ENCODE assay signal across 25 mouse cellular contexts in genomic region chr5:115862439-115862838, GRCm38 (mm10).
"Had no signal": no experiment of that assay in that cellular context is flagged by ENCODE, and none has a peak within 500 bp of the region (broad histone marks: within the 10 kb centered on the region; RNA-seq: fewer than 3 reads in every experiment).

No protein-coding gene starts in this region.

- H3K9ac ChIP-seq: forebrain, embryonic 15.5 days; forebrain, postnatal 0 days; heart, embryonic 13.5 days; heart, embryonic 15.5 days; hindbrain, embryonic 13.5 days; kidney, embryonic 15.5 days; limb, embryonic 12.5 days had no signal

- H3K4me2 ChIP-seq: forebrain, embryonic 15.5 days; heart, embryonic 11.5 days; heart, embryonic 13.5 days; heart, embryonic 15.5 days; hindbrain, embryonic 13.5 days; kidney, embryonic 15.5 days; limb, embryonic 12.5 days had no signal

- H3K27me3 ChIP-seq: forebrain, embryonic 15.5 days; heart, embryonic 13.5 days; heart, embryonic 15.5 days; hindbrain, embryonic 13.5 days; kidney, embryonic 15.5 days; limb, embryonic 12.5 days had no signal

- H3K27ac ChIP-seq: forebrain, embryonic 15.5 days; heart, adult 2 months; heart, embryonic 13.5 days; heart, embryonic 15.5 days; hindbrain, embryonic 13.5 days; kidney, embryonic 15.5 days; kidney, postnatal 0 days; left cerebral cortex, adult 2 months; limb, embryonic 10.5 days; limb, embryonic 12.5 days had no signal

- H3K36me3 ChIP-seq: hindbrain, embryonic 13.5 days had no signal

- ATAC-seq: forebrain, embryonic 15.5 days; forebrain, postnatal 0 days; intestine, embryonic 16.5 days had no signal

- H3K4me3 ChIP-seq: forebrain, embryonic 15.5 days; heart, adult 2 months; heart, embryonic 13.5 days; heart, embryonic 15.5 days; hindbrain, embryonic 13.5 days; kidney, embryonic 15.5 days; left cerebral cortex, adult 2 months; limb, embryonic 10.5 days; limb, embryonic 12.5 days had no signal

- H3K9me3 ChIP-seq: forebrain, embryonic 15.5 days; heart, embryonic 13.5 days; heart, embryonic 15.5 days; hindbrain, embryonic 13.5 days; kidney, embryonic 15.5 days; limb, embryonic 10.5 days; limb, embryonic 12.5 days had no signal

- H3K4me1 ChIP-seq: limb, embryonic 10.5 days; limb, embryonic 12.5 days had no signal

- DNase-seq: forebrain, postnatal 0 days; gastrocnemius, postnatal 14 days; gastrocnemius, postnatal 36 days; heart, adult 11 months; heart, adult 2 months; heart, postnatal 14 days; heart, postnatal 36 days; kidney, adult 11 months; kidney, adult 2 months; kidney, adult 9 months; kidney, postnatal 14 days; kidney, postnatal 36 days; layer of hippocampus, adult 9-11 months; liver had no signal
